In genomic region chr5:36317641-36318368, GRCm38 (mm10) we compare ENCODE assay signal across 15 mouse cellular contexts.
DNase-seq lines count a peak whose midpoint lies in the region; TF ChIP-seq lines count a peak whose summit lies in the region.
"Had no signal": no experiment of that assay in that cellular context is flagged by ENCODE, and none has a peak within 500 bp of the region (broad histone marks: within the 10 kb centered on the region; RNA-seq: fewer than 3 reads in every experiment).

No protein-coding gene starts in this region.

- H3K36me3 ChIP-seq in heart, adult 2 months (ENCODE audit: control insufficient read depth, insufficient read depth, low read length), result no peaks in the 10 kb centered on the region
- no peaks in the 10 kb centered on the region for H3K36me3 ChIP-seq in C2C12 (ENCODE audit: control insufficient read depth, insufficient read depth)
- H3K36me3 ChIP-seq: heart, embryonic 13.5 days; limb, embryonic 12.5 days; stomach, embryonic 15.5 days had no signal

- no peak overlapping the region for H3K9ac ChIP-seq in heart, adult 2 months (ENCODE audit: low read depth, low read length)
- H3K9ac ChIP-seq: heart, embryonic 13.5 days; limb, embryonic 12.5 days; stomach, embryonic 15.5 days had no signal

- intact Hi-C loops in heart, adult 2 months (cut with DNase I), result no loop called here

- no peak overlapping the region for H3K27ac ChIP-seq in heart, adult 2 months
- H3K27ac ChIP-seq: heart, embryonic 13.5 days; limb, embryonic 12.5 days; stomach, embryonic 15.5 days had no signal

- DNase-seq in heart, adult 2 months, result no peak
- no peak for DNase-seq in heart, adult 9 months (ENCODE audit: low spot score in 2 of 2)
- no peak for DNase-seq in lung, adult 2 months
- no peak for DNase-seq in lung, postnatal 36 days
- DNase-seq in naive thymus-derived CD4-positive, alpha-beta T cell, adult 2 months (ENCODE audit: low read depth), result peak; percentile 30
- no peak for DNase-seq in retina, embryonic 14.5 days (ENCODE audit: low spot score)
- no peak for DNase-seq in neural tube, embryonic 10.5 days (ENCODE audit: extremely low spot score, low spot score)
- DNase-seq: adrenal gland, postnatal 36 days; cerebellum, adult 9-11 months; layer of hippocampus, adult 9-11 months; lung, postnatal 4 days had no signal

- H3K27me3 ChIP-seq in heart, adult 2 months (ENCODE audit: control insufficient read depth, insufficient read depth, low read length), result no peaks in the 10 kb centered on the region
- H3K27me3 ChIP-seq in C2C12 (ENCODE audit: control insufficient read depth, insufficient read depth, insufficient read length), result no peaks in the 10 kb centered on the region
- H3K27me3 ChIP-seq: heart, embryonic 13.5 days; stomach, embryonic 15.5 days had no signal

- peaks cover 7% of the 10 kb centered on the region for H3K4me1 ChIP-seq in heart, adult 2 months (ENCODE audit: control insufficient read depth, insufficient read depth, low read length)
- peaks cover 11% of the 10 kb centered on the region; the same call in 1 of the 2 replicates for H3K4me1 ChIP-seq in lung, adult 2 months (ENCODE audit: control insufficient read depth, insufficient read depth, low read length)

- H3K4me3 ChIP-seq in heart, adult 2 months, result no peak overlapping the region
- no peak overlapping the region for H3K4me3 ChIP-seq in lung, adult 2 months (replicated peaks; ENCODE audit: extremely low read depth, low read depth, low read length)
- no peak overlapping the region for H3K4me3 ChIP-seq in C2C12 (ENCODE audit: insufficient read depth, poor library complexity, severe bottlenecking)
- H3K4me3 ChIP-seq: heart, embryonic 13.5 days; limb, embryonic 12.5 days; stomach, embryonic 15.5 days had no signal

- TF ChIP-seq CTCF in heart, adult 2 months (IDR thresholded peaks at IDR 0.05), result peak; percentile 35
- peak; percentile 29; the same call in 1 of the 2 replicates for TF ChIP-seq CTCF in lung, adult 2 months (IDR thresholded peaks at IDR 0.05; ENCODE audit: insufficient read depth, low read length)
- peak; percentile 23 for TF ChIP-seq CTCF in C2C12 (IDR thresholded peaks at IDR 0.05; ENCODE audit: control insufficient read depth, insufficient read depth, insufficient read length)

- H3K79me2 ChIP-seq in heart, adult 2 months (replicated peaks; ENCODE audit: control insufficient read depth, insufficient read depth, low read length), result no peaks in the 10 kb centered on the region
- peaks cover 12% of the 10 kb centered on the region for H3K79me2 ChIP-seq in C2C12 (ENCODE audit: control insufficient read depth, insufficient read depth)

- no peak for TF ChIP-seq POLR2A in heart, adult 2 months (IDR thresholded peaks at IDR 0.05; ENCODE audit: insufficient read depth, low read depth, low read length)
- TF ChIP-seq POLR2A in lung, adult 2 months (IDR thresholded peaks at IDR 0.05; ENCODE audit: borderline replicate concordance, extremely low read depth, low read depth, low read length), result no peak

- WGBS in heart, adult 2 months, result 68% methylated on average over 6 of the region's 6 CpGs
- WGBS in lung, adult 2 months, result 64% methylated on average over 6 of the region's 6 CpGs

- TF ChIP-seq EP300 in heart, adult 2 months (IDR thresholded peaks at IDR 0.05; ENCODE audit: insufficient read depth, low read depth, low read length), result no peak

- H3ac ChIP-seq in C2C12 (ENCODE audit: control insufficient read depth, insufficient read length, low read depth), result no peak overlapping the region

- no peaks in the 10 kb centered on the region for H3K79me3 ChIP-seq in C2C12 (ENCODE audit: low read depth)

TF ChIP-seq in C2C12, 6 proteins besides CTCF, POLR2A, EP300 and RAD21:
- TF ChIP-seq FOSL1 (IDR thresholded peaks at IDR 0.05; ENCODE audit: insufficient read depth, low read length, poor library complexity, severe bottlenecking), result no peak
- TF ChIP-seq USF1 (IDR thresholded peaks at IDR 0.05; ENCODE audit: low read depth), result no peak
- no peak for TF ChIP-seq MAX (IDR thresholded peaks at IDR 0.05)
- no peak for TF ChIP-seq MYOD1 (IDR thresholded peaks at IDR 0.05; ENCODE audit: control insufficient read depth, insufficient read length, low read depth)
- no peak for TF ChIP-seq CEBPB (IDR thresholded peaks at IDR 0.05; ENCODE audit: low read depth)
- TF ChIP-seq MYOG (IDR thresholded peaks at IDR 0.05; ENCODE audit: control insufficient read depth, extremely low read depth, insufficient read length), result no peak
